Mouse (Mus musculus) neural tube, embryonic 13.5 days (tissue): Measurements from ENCODE around the gene Slf2. TPM values are rescaled to one million over a fixed set of nuclear protein-coding genes. Genes with fewer than 3 reads are reported as not detected.
A peak's percentile ranks its signal among the peaks of the same experiment; 100 is the strongest.

ENCODE experiments used
- ATAC-seq: fragments of 200-750 bp; cut with Nextera tagmentation; 2 replicates; pipeline ENCODE4 v1.8.0; 2017; ENCODE audit warnings: low read depth, mild to moderate bottlenecking, moderate TSS enrichment, moderate library complexity
- H3K27ac ChIP-seq: fragments of 300-500 bp; sonication (generic); replicated peaks from 2 replicates; pipeline ENCODE4 v1.5.1; 2015; ENCODE audit warnings: moderate library complexity, mild to moderate bottlenecking, inconsistent platforms
- H3K27me3 ChIP-seq: fragments of 300-500 bp; sonication (generic); 2 replicates; pipeline ENCODE4 v1.6.1; 2015; ENCODE audit warnings: mild to moderate bottlenecking, inconsistent platforms
- H3K36me3 ChIP-seq: fragments of 300-500 bp; sonication (generic); 2 replicates; pipeline ENCODE4 v1.6.1; 2015; ENCODE audit warnings: mild to moderate bottlenecking, inconsistent platforms
- H3K4me1 ChIP-seq: fragments of 300-500 bp; sonication (generic); replicated peaks from 2 replicates; pipeline ENCODE4 v1.6.1; 2015; ENCODE audit warnings: inconsistent platforms
- H3K4me2 ChIP-seq: fragments of 300-500 bp; sonication (generic); 2 replicates; pipeline ENCODE4 v1.6.1; 2015; ENCODE audit warnings: inconsistent platforms, mild to moderate bottlenecking, moderate library complexity
- H3K4me3 ChIP-seq: fragments of 300-500 bp; sonication (generic); 2 replicates; pipeline ENCODE4 v1.5.1; 2015; ENCODE audit warnings: mild to moderate bottlenecking, inconsistent platforms
- H3K9ac ChIP-seq: fragments of 300-500 bp; sonication (generic); 2 replicates; pipeline ENCODE4 v1.6.1; 2015; ENCODE audit warnings: moderate library complexity, mild to moderate bottlenecking, inconsistent platforms
- H3K9me3 ChIP-seq: fragments of 300-500 bp; sonication (generic); 2 replicates; pipeline ENCODE4 v1.6.1; 2016; ENCODE audit warnings: inconsistent platforms
- WGBS: fragments of 180-500 bp; shearing (Covaris S2); methylation state at CpG from one replicate; pipeline ENCODE4 v1.1.7; 2015; 5-methylcytosine and 5-hydroxymethylcytosine counted together
- polyA plus RNA-seq: library from polyadenylated mRNA; unstranded; fragments of >200 nt; fragmentation: Nextera tagmentation; extraction: Ambion mirVana; gene quantifications from 2 replicates; pipeline ENCODE4 v1.2.1, GENCODE M21; 2015

Slf2 gene
- polyA plus RNA-seq, 1 experiment from 2014 or later: 25.2 TPM

DNA sequence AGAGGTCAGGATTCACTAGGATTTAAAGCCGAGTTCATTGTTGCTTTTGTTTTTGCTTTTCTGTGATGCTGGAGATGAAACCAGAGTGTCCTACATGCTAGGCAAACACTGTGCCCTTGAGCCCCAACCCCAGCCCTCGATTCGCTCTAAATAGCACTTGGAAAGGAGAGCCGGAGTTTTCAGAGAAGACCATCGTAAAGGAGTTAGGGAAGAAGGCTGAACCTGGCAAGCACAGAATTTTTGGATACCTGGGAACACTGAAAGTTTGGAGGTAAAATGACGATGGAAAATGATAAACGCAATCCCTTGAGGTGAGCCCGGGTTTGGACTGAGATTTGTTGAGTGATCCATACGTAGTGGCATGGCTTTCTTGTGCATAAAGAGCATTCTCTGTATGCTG lies 57.4 kb downstream of the Slf2 start:
- Histone ChIP-seq H3K27ac (peak overlapping the region; percentile 81; the same call in 1 of the 2 replicates), H3K4me2 (peak overlapping the region; percentile 92), H3K9ac (peak overlapping the region; percentile 95), H3K36me3 (peaks cover 13% of the 10 kb centered on the region), H3K9me3 (no peaks in the 10 kb centered on the region), H3K4me1 (peaks cover 43% of the 10 kb centered on the region), H3K4me3 (peak overlapping the region; percentile 91), H3K27me3 (no peaks in the 10 kb centered on the region)
- no peak for ATAC-seq
- WGBS: 27% methylated on average over 9 of the region's 9 CpGs

DNA sequence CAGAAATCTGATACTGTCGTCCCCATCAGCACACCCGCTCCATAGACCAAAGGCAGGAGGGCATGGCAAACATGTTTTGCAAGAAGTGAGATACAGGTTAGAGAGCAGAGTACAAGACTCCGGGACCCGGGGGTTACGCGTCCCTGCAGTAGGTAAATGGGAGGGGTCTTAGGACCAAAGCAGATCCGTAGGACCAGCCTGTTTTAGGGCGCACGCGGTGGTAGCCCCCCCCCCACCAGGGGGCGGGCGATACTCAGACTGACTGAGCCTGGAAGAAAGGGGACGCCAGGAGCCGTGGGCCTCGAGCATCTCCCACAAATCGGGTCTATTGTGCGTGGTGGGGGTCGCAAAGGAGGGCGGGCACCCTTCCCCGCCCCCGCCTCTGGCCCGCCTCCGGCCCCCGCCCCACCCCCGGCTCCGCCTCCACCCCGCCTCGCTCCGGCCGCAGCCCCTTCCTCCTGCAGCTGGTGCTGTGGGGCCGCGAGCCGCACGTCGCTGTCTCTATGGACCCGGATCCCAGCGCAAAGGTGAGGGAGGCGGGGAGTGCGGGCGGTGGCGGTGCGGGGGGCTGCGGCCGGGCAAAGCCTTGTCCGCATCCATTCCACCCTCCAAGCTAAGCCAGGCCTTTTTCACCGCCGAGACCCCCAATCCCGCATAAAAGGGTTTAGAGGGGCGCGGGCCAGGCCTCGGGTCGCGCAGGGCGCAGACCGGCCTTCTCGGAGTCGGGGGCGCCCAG lies 58.0 kb downstream of the Slf2 start, which contains the start of gene Sema4g:
Gene Sema4g, plus strand, starts transcription at position 271 of the 736 bp plus-strand sequence.
- Histone ChIP-seq H3K4me2 (peak within 1 kb of the TSS; percentile 92), H3K27ac (peak within 1 kb of the TSS; percentile 81), H3K36me3 (peaks cover 17% of the 10 kb centered on the region), H3K4me1 (peaks cover 43% of the 10 kb centered on the region), H3K4me3 (peak within 1 kb of the TSS; percentile 91), H3K9me3 (no peaks in the 10 kb centered on the region), H3K27me3 (no peaks in the 10 kb centered on the region), H3K9ac (peak within 1 kb of the TSS; percentile 95)
- peak; percentile 88 for ATAC-seq
- WGBS: under 1% methylated on average over 54 of the region's 58 CpGs

- no peaks in the 10 kb centered on the region for H3K27me3 ChIP-seq
- H3K4me3 ChIP-seq: peak overlapping the region; percentile 91
- H3K9me3 ChIP-seq: no peaks in the 10 kb centered on the region
- peak overlapping the region; percentile 81 for H3K27ac ChIP-seq
- peak overlapping the region; percentile 95 for H3K9ac ChIP-seq
- peaks cover 43% of the 10 kb centered on the region for H3K4me1 ChIP-seq
- WGBS: 4% methylated on average over 22 of the region's 22 CpGs
- peaks cover 24% of the 10 kb centered on the region for H3K36me3 ChIP-seq
- H3K4me2 ChIP-seq: peak overlapping the region; percentile 92
- peak; percentile 37 for ATAC-seq
These were observed 58.9 kb downstream of the Slf2 start for GRCm38 (mm10) chr19:44989567-44990495.

DNA sequence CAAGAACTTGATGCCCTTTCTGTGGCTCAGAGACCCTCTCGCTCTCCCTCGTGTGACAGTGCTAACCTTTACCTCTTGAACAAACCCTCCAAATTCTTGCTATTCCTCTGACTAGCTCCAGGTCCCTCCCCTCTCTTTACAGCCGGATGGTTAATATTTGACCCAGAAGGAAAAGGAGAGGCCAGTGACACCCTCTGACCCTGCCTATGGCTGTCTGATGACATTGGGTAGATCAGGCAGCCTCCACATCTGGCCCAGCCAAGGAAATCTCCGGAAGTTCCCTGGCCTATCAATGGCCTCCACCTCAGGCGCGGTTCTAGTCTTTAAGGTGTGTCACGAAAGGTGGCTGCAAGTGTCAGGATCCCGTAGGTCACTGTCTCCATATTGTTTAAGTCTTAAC lies 60.1 kb downstream of the Slf2 start:
- peak overlapping the region; percentile 95 for H3K9ac ChIP-seq
- no peaks in the 10 kb centered on the region for H3K27me3 ChIP-seq
- peak overlapping the region; percentile 91 for H3K4me3 ChIP-seq
- ATAC-seq: no peak
- peak overlapping the region; percentile 92 for H3K4me2 ChIP-seq
- peaks cover 43% of the 10 kb centered on the region for H3K4me1 ChIP-seq
- peak overlapping the region; percentile 64 for H3K27ac ChIP-seq
- H3K9me3 ChIP-seq: no peaks in the 10 kb centered on the region
- H3K36me3 ChIP-seq: peaks cover 32% of the 10 kb centered on the region
- WGBS: 72% methylated on average over 8 of the region's 8 CpGs

- Histone ChIP-seq H3K27me3 (no peaks in the 10 kb centered on the region), H3K4me3 (no peak overlapping the region), H3K9ac (no peak overlapping the region), H3K9me3 (no peaks in the 10 kb centered on the region), H3K36me3 (peaks cover 43% of the 10 kb centered on the region), H3K4me1 (peaks cover 43% of the 10 kb centered on the region), H3K4me2 (peak overlapping the region; percentile 92; the same call in 1 of the 2 replicates), H3K27ac (peak overlapping the region; percentile 64; the same call in 1 of the 2 replicates)
- ATAC-seq: no peak
- WGBS: 64% methylated on average over 7 of the region's 7 CpGs
These were observed 61.3 kb downstream of the Slf2 start for GRCm38 (mm10) chr19:44992246-44992645.

DNA sequence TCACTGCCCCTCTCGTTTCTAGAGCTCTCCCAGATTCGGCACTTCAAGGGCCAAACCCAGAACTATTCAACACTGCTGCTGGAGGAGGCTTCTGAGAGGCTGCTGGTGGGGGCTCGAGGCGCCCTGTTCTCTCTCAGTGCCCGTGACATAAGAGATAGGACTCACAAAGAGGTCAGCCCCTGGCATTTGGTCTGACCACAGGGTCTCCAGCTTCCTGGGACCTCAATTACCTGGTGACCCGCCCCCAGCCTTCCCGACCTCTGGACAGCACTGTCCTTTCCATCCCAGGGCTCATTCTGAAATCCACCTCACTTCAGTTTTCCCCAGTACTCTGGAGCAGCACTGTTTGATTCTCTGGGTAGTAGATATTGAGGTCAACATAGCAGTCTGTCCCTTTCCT lies 61.8 kb downstream of the Slf2 start:
- H3K9ac ChIP-seq: no peak overlapping the region
- H3K27ac ChIP-seq: no peak overlapping the region
- no peak for ATAC-seq
- H3K27me3 ChIP-seq: no peaks in the 10 kb centered on the region
- no peaks in the 10 kb centered on the region for H3K9me3 ChIP-seq
- 53% methylated on average over 7 of the region's 7 CpGs for WGBS
- peaks cover 47% of the 10 kb centered on the region for H3K36me3 ChIP-seq
- peaks cover 43% of the 10 kb centered on the region for H3K4me1 ChIP-seq
- no peak overlapping the region for H3K4me2 ChIP-seq
- no peak overlapping the region for H3K4me3 ChIP-seq

DNA sequence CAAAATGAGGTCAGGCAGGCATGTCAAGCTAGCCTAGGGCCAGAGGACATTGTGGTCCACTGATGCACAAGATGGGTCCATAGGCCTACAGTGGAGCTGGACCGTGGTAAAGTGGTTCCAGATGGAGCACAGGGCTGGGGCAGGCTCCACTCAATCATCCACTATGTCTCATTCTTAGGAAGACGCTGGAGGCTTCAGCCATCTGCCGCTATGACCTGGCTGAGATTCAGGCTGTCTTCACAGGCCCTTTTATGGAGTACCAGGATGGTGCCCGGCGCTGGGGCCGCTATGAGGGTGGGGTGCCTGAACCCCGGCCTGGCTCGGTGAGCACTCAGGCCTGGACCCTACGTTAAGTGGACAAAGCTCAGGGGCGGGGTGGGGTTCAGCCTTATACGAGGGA lies 66.8 kb downstream of the Slf2 start:
- Histone ChIP-seq H3K4me2 (no peak overlapping the region), H3K9ac (no peak overlapping the region), H3K9me3 (no peaks in the 10 kb centered on the region), H3K27me3 (no peaks in the 10 kb centered on the region), H3K27ac (no peak overlapping the region), H3K36me3 (peaks cover 92% of the 10 kb centered on the region), H3K4me3 (no peak overlapping the region), H3K4me1 (peaks cover 2% of the 10 kb centered on the region; the same call in 1 of the 2 replicates)
- WGBS: 85% methylated on average over 11 of the region's 11 CpGs
- 0 out of 2 replicates have a peak, but pooled peaks have one; percentile 33 for ATAC-seq

- 85% methylated on average over 8 of the region's 8 CpGs for WGBS
- Histone ChIP-seq H3K4me1 (peaks cover 8% of the 10 kb centered on the region), H3K9ac (no peak overlapping the region), H3K9me3 (no peaks in the 10 kb centered on the region), H3K27me3 (no peaks in the 10 kb centered on the region), H3K27ac (no peak overlapping the region), H3K4me3 (no peak overlapping the region), H3K4me2 (no peak overlapping the region), H3K36me3 (peaks cover 94% of the 10 kb centered on the region)
- ATAC-seq: no peak
These were observed 68.7 kb downstream of the Slf2 start for GRCm38 (mm10) chr19:44999647-45000046.

- H3K9me3 ChIP-seq: no peaks in the 10 kb centered on the region
- H3K27ac ChIP-seq: no peak overlapping the region
- H3K36me3 ChIP-seq: peaks cover 74% of the 10 kb centered on the region
- ATAC-seq: no peak
- 64% methylated on average over 3 of the region's 3 CpGs for WGBS
- no peak overlapping the region for H3K9ac ChIP-seq
- peaks cover 25% of the 10 kb centered on the region for H3K4me1 ChIP-seq
- H3K4me2 ChIP-seq: no peak overlapping the region
- H3K4me3 ChIP-seq: no peak overlapping the region
- H3K27me3 ChIP-seq: no peaks in the 10 kb centered on the region
These were observed 71.3 kb downstream of the Slf2 start for GRCm38 (mm10) chr19:45002301-45002700.

DNA sequence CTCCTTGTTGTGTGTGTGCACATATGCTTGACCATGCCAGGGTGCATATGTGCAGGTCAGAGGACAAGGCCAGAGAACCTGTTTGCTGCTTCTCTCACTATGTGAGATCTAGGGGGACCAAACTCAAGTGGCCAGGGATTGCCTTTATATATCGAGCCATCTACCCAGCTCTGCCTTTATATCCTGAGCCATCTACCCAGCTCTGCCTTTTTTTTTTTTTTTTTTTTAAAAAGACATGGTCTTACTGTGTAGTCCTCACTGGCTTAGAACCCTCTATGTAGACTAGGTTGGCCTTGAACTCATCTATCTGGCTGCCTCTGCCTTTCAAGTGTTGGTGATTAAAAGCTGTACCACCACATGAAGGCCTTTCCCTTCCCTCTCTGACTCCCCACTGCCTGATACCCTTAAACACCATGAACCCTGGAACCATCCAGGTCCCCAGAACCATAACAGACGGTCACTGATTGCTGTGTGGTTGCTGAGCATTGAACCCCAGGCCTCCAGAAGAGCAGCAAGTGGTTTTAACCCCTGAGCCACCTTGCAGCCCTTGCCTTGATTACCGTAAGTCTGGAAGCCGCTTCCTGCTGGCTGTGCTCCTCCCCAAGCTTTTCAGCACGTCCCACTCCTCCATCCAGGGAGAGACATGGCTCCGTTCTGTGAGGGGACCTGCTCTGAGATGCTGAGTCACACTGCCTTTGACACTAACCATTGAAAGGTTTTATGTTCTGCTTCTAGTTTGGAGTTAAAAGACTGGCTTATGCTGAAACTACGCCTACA lies 73.0 kb downstream of the Slf2 start:
- Histone ChIP-seq H3K9me3 (no peaks in the 10 kb centered on the region), H3K4me1 (peaks cover 42% of the 10 kb centered on the region), H3K4me3 (no peak overlapping the region), H3K36me3 (peaks cover 63% of the 10 kb centered on the region), H3K27me3 (no peaks in the 10 kb centered on the region), H3K27ac (no peak overlapping the region), H3K4me2 (no peak overlapping the region), H3K9ac (no peak overlapping the region)
- 88% methylated on average over 7 of the region's 7 CpGs for WGBS
- no peak for ATAC-seq

GRCm38 (mm10) chr19:45005444-45005843 lies 74.5 kb downstream of the Slf2 start, which contains the start of gene Twnk:
Gene Twnk, plus strand, starts transcription at chr19:45005663.
- 10% methylated on average over 16 of the region's 16 CpGs for WGBS

More at GRCm38 (mm10) chr19:45005444-45005843, 74.5 kb downstream of the Slf2 start, which contains the start of gene Twnk:
- Histone ChIP-seq H3K4me2 (peak within 1 kb of the TSS; percentile 77), H3K27me3 (no peaks in the 10 kb centered on the region), H3K27ac (peak within 1 kb of the TSS; percentile 79), H3K9ac (peak within 1 kb of the TSS; percentile 83), H3K4me3 (peak within 1 kb of the TSS; percentile 81), H3K36me3 (peaks cover 58% of the 10 kb centered on the region), H3K4me1 (peaks cover 45% of the 10 kb centered on the region), H3K9me3 (no peaks in the 10 kb centered on the region)
- no peak for ATAC-seq
